Mouse (Mus musculus) lung, adult 2 months (tissue): Measurements from ENCODE around the gene Kif1a. TPM values are rescaled to one million over a fixed set of nuclear protein-coding genes. Genes with fewer than 3 reads are reported as not detected.
A peak's percentile ranks its signal among the peaks of the same experiment; 100 is the strongest.
"Not testable (repeated sequence)": the region's sequence is repeated elsewhere in the genome, so short reads cannot be mapped to it uniquely, and the experiment has no call there.

ENCODE experiments used
- DNase-seq: peaks from one replicate; pipeline ENCODE4 v3.0.0; 2022
- H3K4me1 ChIP-seq: fragments of 200-500 bp; 2 replicates; pipeline ENCODE4 v1.6.1; 2011; ENCODE audit warnings: low read length; ENCODE audit not compliant: control insufficient read depth, insufficient read depth
- H3K4me3 ChIP-seq: fragments of 200-500 bp; replicated peaks from 2 replicates; pipeline ENCODE3; 2011; ENCODE audit warnings: low read depth, mild to moderate bottlenecking, control low read depth, low read length; ENCODE audit errors: extremely low read depth
- CTCF ChIP-seq: fragments of 200-500 bp; IDR thresholded peaks from 2 replicates; pipeline ENCODE4 v1.5.1; 2011; ENCODE audit warnings: mild to moderate bottlenecking, low read length, control low read depth; ENCODE audit not compliant: insufficient read depth
- POLR2A ChIP-seq: fragments of 200-500 bp; IDR thresholded peaks from 2 replicates; pipeline ENCODE4 v1.6.1; 2011; ENCODE audit warnings: low read depth, mild to moderate bottlenecking, control low read depth, low read length, borderline replicate concordance; ENCODE audit errors: extremely low read depth
- WGBS: fragments of 180-500 bp; shearing (Covaris S2); methylation state at CpG from one replicate; pipeline ENCODE4 v1.1.7; 2018; 5-methylcytosine and 5-hydroxymethylcytosine counted together
- polyA plus RNA-seq: library from polyadenylated mRNA; depleted of rRNA; stranded (reverse); fragments of >200 nt; gene quantifications from 2 replicates; pipeline ENCODE4 v1.2.3, GENCODE M21; 2012; rRNA removed

Kif1a gene
- polyA plus RNA-seq, 1 experiment, result 2.7 TPM

DNA sequence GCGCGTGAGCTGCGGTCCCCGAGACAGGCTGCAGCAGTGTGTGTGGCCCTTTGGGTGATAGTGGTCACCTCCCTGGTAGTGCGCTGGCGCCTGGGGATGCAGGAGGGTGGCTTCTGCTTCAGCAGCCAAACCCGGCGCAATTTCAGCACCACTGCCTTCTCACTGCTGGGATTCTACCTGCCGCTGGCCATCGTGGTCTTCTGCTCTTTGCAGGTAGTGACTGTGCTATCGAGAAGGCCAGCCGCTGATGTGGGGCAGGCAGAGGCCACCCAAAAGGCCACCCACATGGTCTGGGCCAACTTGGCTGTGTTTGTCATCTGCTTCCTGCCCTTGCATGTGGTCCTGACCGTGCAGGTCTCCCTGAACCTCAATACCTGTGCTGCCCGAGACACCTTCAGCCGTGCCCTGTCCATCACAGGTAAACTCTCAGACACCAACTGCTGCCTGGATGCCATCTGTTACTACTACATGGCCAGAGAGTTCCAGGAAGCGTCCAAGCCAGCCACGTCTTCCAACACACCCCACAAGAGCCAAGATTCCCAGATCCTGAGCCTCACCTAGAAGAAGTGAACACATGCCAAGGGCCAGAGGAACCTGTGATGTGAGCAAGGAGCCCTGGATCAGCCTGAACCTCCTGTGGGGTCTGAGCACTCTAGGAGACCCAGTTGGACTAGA lies 118.7 kb downstream of the Kif1a start:
- TF ChIP-seq POLR2A, result no peak
- no peak for TF ChIP-seq CTCF
- 89% methylated on average over 17 of the region's 17 CpGs for WGBS
- no peak for DNase-seq

DNA sequence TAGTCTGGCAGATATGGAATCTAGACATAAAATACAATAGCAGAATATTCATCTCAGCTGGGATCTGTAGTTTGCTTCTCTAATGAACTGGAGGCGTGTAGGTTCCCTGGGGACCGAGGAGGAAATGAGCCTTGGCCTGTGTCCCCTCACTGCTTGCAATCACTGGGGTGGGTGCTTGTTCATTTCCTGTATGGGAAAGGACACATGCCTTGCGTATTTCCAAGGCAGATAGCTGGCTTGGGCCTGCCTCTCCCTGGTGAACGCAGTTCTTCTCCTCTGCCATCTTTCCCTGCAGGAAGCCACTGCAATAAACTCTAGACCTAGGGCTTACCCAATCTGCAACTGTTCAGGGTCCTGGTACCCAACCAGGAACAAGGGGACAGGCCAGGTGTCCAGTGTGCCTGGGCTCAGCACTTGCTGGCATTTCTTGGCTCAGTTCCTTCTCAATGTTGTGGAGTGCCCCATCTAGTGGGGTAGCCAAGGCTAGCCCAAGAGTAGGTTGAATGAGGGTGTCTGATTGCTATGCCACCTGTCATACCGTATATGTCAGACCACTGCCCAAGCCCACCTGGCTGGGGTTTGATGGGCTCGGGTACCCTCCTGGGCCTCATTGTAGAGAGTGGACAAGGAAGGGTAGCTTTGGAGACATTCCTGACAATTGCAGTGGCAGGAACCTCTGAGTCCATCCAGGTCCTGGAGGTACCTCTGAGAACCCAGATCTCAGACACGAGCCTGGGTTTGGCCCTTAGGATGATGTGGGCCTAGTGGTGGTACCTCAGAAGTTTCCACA lies 120.5 kb downstream of the Kif1a start:
- Histone ChIP-seq H3K4me3 (no peak overlapping the region), H3K4me1 (peaks cover 9% of the 10 kb centered on the region)
- 61% methylated on average over 7 of the region's 7 CpGs for WGBS
- DNase-seq, result no peak
- TF ChIP-seq POLR2A (no peak), CTCF (no peak)

More for the DNA sequence above, 118.7 kb downstream of the Kif1a start:
- Histone ChIP-seq H3K4me3 (no peak overlapping the region), H3K4me1 (peaks cover 9% of the 10 kb centered on the region)

DNA sequence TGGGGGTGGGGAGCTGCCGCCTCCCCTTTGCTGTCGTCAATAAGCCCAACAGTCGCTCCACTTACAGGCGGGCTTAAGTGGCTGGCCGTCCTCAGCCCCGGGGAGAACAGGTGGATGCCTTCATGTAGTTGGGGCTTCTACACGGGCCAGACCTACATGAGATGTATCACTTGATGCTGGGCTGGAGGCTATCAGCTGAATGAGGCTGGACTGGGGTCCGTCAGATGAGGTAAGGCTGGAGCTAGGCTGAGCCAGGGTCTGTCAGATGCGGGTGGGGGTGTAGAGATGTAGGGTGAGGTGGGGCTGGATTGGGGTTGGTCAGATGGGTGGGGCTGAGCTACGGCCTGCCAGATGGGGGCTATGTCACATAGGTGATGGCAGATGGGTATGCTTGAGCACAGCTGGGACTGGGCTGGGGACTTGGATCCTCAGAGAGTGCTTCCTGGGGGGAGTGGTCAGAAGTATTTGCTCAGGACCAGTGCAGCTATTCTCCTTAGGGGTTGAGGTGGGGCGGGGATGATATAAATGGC lies 122.6 kb downstream of the Kif1a start:
- no peak overlapping the region for H3K4me3 ChIP-seq
- DNase-seq, result no peak
- 31% methylated on average over 11 of the region's 11 CpGs for WGBS
- peaks cover 9% of the 10 kb centered on the region for H3K4me1 ChIP-seq
- TF ChIP-seq POLR2A (no peak), CTCF (no peak)

DNA sequence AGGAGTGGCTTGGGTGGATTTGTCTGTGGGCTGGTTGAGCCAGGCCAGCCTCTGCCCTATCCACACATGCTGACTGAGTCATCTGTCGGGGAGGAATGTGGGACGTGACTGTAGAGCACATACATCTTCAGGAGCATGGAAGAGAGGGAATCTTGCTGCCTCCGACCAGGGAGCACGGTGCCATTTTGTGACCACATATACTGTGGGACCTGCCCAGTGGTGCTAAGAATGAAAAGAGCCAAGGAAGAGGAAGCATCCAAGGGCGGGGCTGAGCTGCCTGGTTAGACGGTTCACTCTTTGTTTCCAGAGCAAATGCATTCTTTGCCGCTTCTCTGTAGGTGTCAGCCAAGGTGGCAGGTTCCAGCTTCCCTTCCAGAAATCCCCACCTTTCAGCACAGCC lies 123.1 kb downstream of the Kif1a start:
- 39% methylated on average over 7 of the region's 7 CpGs for WGBS
- TF ChIP-seq CTCF (no peak), POLR2A (no peak)
- no peak for DNase-seq
- Histone ChIP-seq H3K4me1 (peaks cover 9% of the 10 kb centered on the region), H3K4me3 (no peak overlapping the region)

DNA sequence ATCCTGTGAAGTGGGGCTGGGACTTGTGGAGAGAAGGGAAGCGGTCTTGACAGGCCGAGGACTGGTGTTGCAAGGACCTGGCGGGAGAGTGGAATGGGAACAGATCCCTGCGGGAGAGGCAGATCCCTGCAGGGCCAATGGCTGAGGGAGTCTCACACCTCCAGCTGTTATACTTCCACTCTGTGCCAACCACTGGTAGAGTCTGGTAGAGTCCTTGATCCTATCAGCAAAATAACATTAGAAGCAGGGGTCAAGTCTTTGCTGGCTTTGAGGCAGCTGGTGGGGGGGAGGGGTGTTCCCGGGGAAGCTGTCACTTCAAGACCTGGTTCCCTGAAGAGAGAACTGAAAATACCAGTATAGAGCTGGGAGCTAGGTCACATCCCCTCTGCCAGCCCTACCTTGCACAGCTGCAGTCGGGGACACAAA lies 125.6 kb downstream of the Kif1a start:
- no peak for DNase-seq
- Histone ChIP-seq H3K4me1 (peaks cover 7% of the 10 kb centered on the region), H3K4me3 (no peak overlapping the region)
- TF ChIP-seq POLR2A, result no peak
- no peak for TF ChIP-seq CTCF
- 37% methylated on average over 6 of the region's 6 CpGs for WGBS

DNA sequence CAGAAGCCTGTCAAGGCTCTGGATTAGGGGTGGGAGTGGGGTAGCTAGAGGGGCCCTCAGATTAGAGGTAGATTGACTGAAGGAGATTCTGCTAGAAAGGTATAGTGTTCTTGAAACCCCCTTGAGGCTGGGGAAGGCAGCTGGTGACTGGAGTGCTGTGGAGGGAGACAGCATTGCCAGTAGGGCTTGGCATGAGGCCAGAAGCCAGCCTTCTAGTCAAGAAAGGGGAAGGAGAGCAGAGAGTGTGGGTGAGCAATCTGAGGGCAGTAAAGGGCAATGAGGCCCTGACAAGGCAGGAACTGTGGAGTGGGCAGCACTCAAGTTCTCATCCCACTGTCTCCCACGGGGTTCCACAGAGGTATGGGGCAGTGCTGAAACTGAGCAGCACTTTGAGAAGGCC lies 128.9 kb downstream of the Kif1a start:
- peak overlapping the region; percentile 21 for H3K4me3 ChIP-seq
- WGBS, result 30% methylated on average over 1 of the region's 1 CpGs
- H3K4me1 ChIP-seq, result no peaks in the 10 kb centered on the region; the same call in 1 of the 2 replicates
- no peak for TF ChIP-seq CTCF
- TF ChIP-seq POLR2A, result 0 out of 2 replicates have a peak, but pooled peaks have one; percentile 12
- DNase-seq, result no peak

DNA sequence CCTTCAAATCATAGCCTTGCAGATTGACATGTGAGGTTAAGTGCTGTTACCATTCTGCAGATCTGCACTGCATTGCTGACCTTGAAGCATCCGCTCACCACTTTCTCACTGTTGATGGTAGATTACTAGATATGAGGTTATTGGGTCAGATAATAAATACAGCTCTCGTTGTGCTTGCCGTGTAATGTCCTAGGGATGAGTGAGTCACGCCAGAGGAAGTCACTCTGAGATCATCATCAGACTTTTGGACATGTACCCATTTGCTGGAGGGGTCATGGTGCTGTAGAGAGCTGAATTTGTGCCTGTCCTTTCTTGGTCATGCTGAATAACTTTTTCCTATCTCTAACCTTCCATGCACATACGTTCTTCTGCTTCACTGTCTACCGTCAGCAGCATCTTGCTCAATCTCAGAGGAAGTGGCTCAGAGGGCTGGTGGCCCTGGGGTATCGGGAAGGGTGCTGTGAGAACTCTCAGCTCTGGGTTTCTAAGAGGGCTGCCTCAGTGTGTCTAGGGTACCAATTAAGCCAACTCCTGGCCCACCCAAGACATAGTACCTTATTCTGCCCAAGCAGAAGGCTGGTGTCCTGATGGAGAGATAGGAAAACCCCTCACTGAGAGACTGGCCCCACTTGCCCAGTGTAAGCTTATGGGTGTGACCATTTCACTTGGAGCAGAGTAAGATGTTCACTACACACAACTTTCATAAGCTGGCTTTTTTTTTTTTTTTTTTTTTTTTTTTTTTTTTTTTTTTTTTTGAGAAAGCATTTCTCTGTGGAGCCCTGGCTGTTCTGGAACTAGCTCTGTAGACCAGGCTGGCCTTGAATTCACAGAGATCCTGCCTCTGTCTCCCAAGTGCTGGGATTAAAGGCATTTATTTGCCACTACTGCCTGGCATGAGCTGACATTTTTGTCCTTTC lies 129.6 kb downstream of the Kif1a start:
- no peak for DNase-seq
- H3K4me1 ChIP-seq, result no peaks in the 10 kb centered on the region; the same call in 1 of the 2 replicates
- WGBS, result 69% methylated on average over 7 of the region's 7 CpGs
- no peak overlapping the region for H3K4me3 ChIP-seq
- no peak for TF ChIP-seq POLR2A
- no peak for TF ChIP-seq CTCF

DNA sequence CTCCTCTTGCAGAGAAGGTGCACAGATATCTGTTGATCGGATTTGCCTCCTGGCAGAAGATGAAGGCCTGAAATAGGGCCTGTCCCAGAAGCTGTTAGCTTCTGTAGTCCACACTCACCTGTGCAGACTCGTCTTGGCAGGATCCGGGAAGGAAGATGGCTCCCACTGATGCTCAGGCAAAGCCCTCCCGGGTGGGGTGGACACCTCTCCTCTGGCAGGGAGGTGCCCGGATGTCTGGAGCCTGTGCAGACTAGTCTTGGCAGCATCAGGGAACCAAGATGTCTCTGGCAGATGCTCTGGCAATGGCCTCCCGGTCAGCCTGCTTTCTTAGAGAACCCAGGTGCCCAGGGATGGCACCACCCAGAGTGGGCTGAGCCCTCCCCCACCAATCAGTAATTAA lies 131.0 kb downstream of the Kif1a start:
- 89% methylated on average over 6 of the region's 6 CpGs for WGBS
- not testable (repeated sequence) for DNase-seq, H3K4me3 ChIP-seq, H3K4me1 ChIP-seq

Other genes with a start within 250 kb of the Kif1a start
- 1.0 and 1.5 TPM in 2 replicates for gene Ankmy1, start 199.0 kb downstream of the Kif1a start, polyA plus RNA-seq
- 21.9 and 27.1 TPM in 2 replicates for gene Dusp28, start 195.0 kb downstream of the Kif1a start, polyA plus RNA-seq
- 249 and 277 TPM in 2 replicates for gene Rnpepl1, start 191.2 kb downstream of the Kif1a start, polyA plus RNA-seq
- gene Capn10, start 167.6 kb downstream of the Kif1a start, polyA plus RNA-seq, result 26.8 and 27.3 TPM in 2 replicates
- 5.5 and 8.2 TPM in 2 replicates for gene Gpr35, start 151.1 kb downstream of the Kif1a start, polyA plus RNA-seq
- 0.14 TPM in 1 of 2 replicates, not detected in the other for gene Aqp12, start 95.6 kb downstream of the Kif1a start, polyA plus RNA-seq
- gene Agxt, start 33.3 kb upstream of the Kif1a start, polyA plus RNA-seq, result not detected in 2 replicates
- 72.6 and 75.8 TPM in 2 replicates for gene 2310007B03Rik, start 59.0 kb upstream of the Kif1a start, polyA plus RNA-seq
- 2.2 and 2.8 TPM in 2 replicates for gene Crocc2, start 66.8 kb upstream of the Kif1a start, polyA plus RNA-seq
- 26.6 and 28.1 TPM in 2 replicates for gene Sned1, start 133.9 kb upstream of the Kif1a start, polyA plus RNA-seq
- gene Mterf4, start 204.0 kb upstream of the Kif1a start, polyA plus RNA-seq, result 7.4 and 9.8 TPM in 2 replicates
- 3.0 and 4.2 TPM in 2 replicates for gene Ppp1r7, start 240.9 kb upstream of the Kif1a start, polyA plus RNA-seq
- 0.69 and 0.86 TPM in 2 replicates for gene Pask, start 241.5 kb upstream of the Kif1a start, polyA plus RNA-seq